Mouse (Mus musculus) kidney, postnatal 10 days (tissue): ENCODE measurements at regions not wholly inside any gene's neighbourhood (a gene's known extent, or its start where the extent isn't known, plus 50 kb on each side); places are given as distances from the start of the nearest gene placed in this dataset.
"Not testable (repeated sequence)": the region's sequence is repeated elsewhere in the genome, so short reads cannot be mapped to it uniquely, and the experiment has no call there.

Experiments used
- DNase-seq: peaks from one replicate; pipeline ENCODE4 v3.0.0; 2021; ENCODE audit warnings: mixed read lengths

DNA sequence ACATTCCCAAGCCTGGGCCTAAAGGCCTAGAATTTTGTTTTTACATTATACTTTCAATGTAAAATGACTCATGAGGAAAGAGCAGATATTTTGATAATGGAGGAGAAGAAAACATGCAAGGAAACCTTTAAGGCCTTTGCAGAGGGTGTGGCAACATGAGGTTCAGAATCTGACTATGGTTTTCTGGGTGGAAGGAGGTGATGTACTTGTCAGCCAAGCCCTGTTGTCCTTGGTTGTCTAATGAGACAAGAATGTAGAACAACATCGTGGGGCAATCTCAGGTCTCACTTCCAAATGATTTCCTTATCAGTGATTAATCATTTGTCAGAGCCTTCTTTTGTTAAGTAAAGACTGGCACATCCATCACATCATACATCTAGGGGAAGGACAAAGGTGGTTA lies 580.5 kb upstream of the Igfbp3 start:
- DNase-seq = no peak

DNA sequence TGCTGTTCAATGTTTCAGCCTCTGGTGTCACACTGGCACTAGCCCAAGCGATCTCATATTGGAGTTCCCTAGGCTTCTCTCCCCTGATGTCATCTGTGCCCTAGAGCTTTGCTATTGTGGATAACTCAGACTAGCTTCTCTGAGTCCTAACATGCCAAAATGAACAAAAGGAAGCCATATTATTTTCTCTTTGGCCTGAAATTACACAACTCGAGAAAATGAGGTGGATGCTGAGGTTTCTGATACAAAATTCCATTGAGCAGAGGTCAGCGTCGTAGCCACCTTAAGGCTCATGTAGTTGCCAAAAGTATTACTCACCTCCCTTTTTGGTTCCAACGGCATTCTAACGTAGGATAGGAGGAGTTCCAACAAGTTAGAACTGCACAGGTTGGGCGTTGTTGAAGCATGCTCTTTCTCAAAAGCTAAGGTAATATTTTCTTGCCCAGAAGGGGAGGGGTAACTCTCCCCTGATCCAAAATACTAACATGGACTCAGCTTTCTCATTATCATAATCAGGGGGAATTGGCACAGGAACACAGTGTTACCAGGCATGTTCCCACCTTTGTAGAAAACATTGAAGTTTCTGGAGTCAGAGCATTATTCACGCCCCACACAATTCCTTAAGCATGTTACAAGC lies 566.9 kb upstream of the Igfbp3 start:
- DNase-seq = no peak

GRCm38 (mm10) chr11:7775361-7775760 lies 561.6 kb upstream of the Igfbp3 start:
- DNase-seq = not testable (repeated sequence)

DNA sequence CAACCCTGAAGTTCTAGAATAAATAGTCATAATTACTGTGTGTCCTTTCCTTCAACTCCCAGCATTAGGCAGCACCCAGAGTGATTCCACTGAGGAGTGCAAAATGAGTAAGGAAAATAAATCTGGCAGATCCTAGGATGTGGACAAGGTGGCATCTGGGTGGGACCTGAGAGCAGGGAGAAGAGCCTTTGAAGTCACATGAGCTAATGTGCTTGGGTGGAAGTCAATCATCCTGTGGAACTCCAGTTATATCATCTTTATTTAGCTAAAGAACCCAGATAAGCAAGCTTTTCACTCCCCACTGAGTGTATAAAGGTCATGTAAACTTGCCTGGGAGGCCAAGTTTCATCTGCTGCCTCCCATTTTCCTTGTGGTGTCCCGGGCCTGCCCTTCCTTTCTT lies 551.6 kb upstream of the Igfbp3 start:
- no peak for DNase-seq

- DNase-seq = no peak
Observed at GRCm38 (mm10) chr11:7758862-7759467, 545.2 kb upstream of the Igfbp3 start.
